Mouse (Mus musculus): ENCODE measurements around the gene Tpx2. TPM values are rescaled to one million over a fixed set of nuclear protein-coding genes. Genes with fewer than 3 reads are reported as not detected.
A peak's percentile ranks its signal among the peaks of the same experiment; 100 is the strongest.

The Tpx2 gene
- polyA plus RNA-seq, 1 experiment from 2014 or later = 57.7 TPM

DNA sequence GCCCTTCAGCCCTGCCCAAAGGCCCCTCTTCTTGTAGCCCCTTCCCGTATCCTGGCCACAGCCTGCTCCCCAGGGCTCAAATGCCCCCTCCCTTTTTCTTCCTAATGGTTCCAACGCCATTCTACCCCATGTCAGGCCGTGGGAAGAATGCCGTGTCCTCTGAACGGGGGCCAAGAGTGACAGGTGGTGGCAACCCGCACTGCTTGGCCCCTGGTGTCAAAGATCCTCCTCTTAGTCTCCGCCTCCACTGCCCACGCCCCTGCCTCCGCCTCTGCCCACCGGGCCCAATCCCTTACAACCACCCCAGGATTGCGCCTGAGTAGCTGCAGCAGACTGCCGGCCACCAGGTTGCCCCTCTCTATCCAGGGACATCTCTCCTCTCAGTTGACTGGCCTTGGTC is 63.3 kb downstream of the Tpx2 start, which contains the start of gene Mylk2:
Mylk2 (plus strand) TSS at position 322 of the 400 bp plus-strand sequence.
- Histone ChIP-seq H3K4me1 (ENCODE audit: control insufficient read depth, low read depth, low read length) (peaks cover 3% of the 10 kb centered on the region; the same call in 1 of the 2 replicates), H3K9ac (ENCODE audit: low read depth, low read length) (no peak within 1 kb of the TSS), H3K4me2 (ENCODE audit: low read depth, low read length) (no peak within 1 kb of the TSS), H3K27ac (ENCODE audit: low read length) (no peak within 1 kb of the TSS), H3K9me3 (replicated peaks; ENCODE audit: control insufficient read depth, low read length) (no peaks in the 10 kb centered on the region), H3K4me3 (ENCODE audit: low read depth, low read length) (no peak within 1 kb of the TSS), H3K36me3 (ENCODE audit: control insufficient read depth, insufficient read depth) (no peaks in the 10 kb centered on the region), H3K27me3 (ENCODE audit: control insufficient read depth, insufficient read depth, low read depth, low read length) (peaks cover 31% of the 10 kb centered on the region)
- 22% methylated on average over 12 of the region's 12 CpGs for WGBS (ENCODE audit: insufficient replicate concordance)
- no peak for ATAC-seq (ENCODE audit: low read depth)

DNA sequence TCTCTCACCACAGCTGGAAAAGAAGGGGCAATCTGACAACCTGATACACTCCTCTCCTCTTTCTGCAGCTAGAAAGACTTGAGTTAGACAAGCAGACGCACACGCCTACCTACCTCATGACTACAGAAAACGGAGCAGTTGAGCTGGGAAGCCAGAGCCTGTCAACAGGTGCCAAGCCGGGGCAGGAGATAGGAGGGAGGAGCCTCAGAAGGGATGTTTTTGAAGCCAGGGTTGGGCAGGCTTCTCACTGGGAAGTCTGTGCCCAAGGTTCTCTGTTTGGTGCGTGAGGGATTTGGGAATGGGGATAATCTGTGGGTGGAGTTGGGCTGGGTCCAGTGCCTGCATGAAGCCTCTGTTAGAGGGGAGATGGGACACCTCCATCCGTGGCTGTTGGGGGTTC is 63.7 kb downstream of the Tpx2 start:
- Histone ChIP-seq H3K4me2 (ENCODE audit: low read depth, low read length) (no peak overlapping the region), H3K4me3 (ENCODE audit: low read depth, low read length) (no peak overlapping the region), H3K9me3 (replicated peaks; ENCODE audit: control insufficient read depth, low read length) (no peaks in the 10 kb centered on the region), H3K27ac (ENCODE audit: low read length) (no peak overlapping the region), H3K36me3 (ENCODE audit: control insufficient read depth, insufficient read depth) (no peaks in the 10 kb centered on the region), H3K9ac (ENCODE audit: low read depth, low read length) (no peak overlapping the region), H3K4me1 (ENCODE audit: control insufficient read depth, low read depth, low read length) (peaks cover 3% of the 10 kb centered on the region; the same call in 1 of the 2 replicates), H3K27me3 (ENCODE audit: control insufficient read depth, insufficient read depth, low read depth, low read length) (peaks cover 31% of the 10 kb centered on the region)
- ATAC-seq (ENCODE audit: low read depth) = no peak
- 21% methylated on average over 6 of the region's 6 CpGs for WGBS (ENCODE audit: insufficient replicate concordance)

DNA sequence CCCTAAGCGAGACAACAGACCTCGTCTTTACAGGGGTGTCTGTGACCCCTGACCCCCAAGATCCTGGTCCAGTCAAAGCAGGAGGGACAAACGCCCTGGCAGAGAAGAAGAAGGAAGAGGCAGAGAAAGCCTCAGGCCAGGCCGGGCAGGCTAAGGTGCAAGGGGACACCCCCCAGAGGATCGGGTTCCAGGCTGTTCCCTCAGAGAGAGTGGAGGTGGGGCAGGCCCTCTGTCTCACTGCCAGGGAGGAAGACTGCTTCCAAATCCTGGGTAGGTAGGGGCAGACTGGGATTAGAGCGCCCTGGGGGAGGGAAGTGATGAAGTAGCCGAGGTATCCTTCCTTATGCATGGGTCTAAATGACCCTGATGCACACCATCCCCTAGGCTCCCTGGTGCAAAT is 65.7 kb downstream of the Tpx2 start:
- Histone ChIP-seq H3K9ac (ENCODE audit: low read depth, low read length) (no peak overlapping the region), H3K27me3 (ENCODE audit: control insufficient read depth, insufficient read depth, low read depth, low read length) (peaks cover 31% of the 10 kb centered on the region), H3K4me2 (ENCODE audit: low read depth, low read length) (no peak overlapping the region), H3K4me1 (ENCODE audit: control insufficient read depth, low read depth, low read length) (peaks cover 3% of the 10 kb centered on the region; the same call in 1 of the 2 replicates), H3K27ac (ENCODE audit: low read length) (no peak overlapping the region), H3K4me3 (ENCODE audit: low read depth, low read length) (no peak overlapping the region), H3K9me3 (replicated peaks; ENCODE audit: control insufficient read depth, low read length) (no peaks in the 10 kb centered on the region), H3K36me3 (ENCODE audit: control insufficient read depth, insufficient read depth) (no peaks in the 10 kb centered on the region)
- 31% methylated on average over 7 of the region's 7 CpGs for WGBS (ENCODE audit: insufficient replicate concordance)
- ATAC-seq (ENCODE audit: low read depth) = no peak

DNA sequence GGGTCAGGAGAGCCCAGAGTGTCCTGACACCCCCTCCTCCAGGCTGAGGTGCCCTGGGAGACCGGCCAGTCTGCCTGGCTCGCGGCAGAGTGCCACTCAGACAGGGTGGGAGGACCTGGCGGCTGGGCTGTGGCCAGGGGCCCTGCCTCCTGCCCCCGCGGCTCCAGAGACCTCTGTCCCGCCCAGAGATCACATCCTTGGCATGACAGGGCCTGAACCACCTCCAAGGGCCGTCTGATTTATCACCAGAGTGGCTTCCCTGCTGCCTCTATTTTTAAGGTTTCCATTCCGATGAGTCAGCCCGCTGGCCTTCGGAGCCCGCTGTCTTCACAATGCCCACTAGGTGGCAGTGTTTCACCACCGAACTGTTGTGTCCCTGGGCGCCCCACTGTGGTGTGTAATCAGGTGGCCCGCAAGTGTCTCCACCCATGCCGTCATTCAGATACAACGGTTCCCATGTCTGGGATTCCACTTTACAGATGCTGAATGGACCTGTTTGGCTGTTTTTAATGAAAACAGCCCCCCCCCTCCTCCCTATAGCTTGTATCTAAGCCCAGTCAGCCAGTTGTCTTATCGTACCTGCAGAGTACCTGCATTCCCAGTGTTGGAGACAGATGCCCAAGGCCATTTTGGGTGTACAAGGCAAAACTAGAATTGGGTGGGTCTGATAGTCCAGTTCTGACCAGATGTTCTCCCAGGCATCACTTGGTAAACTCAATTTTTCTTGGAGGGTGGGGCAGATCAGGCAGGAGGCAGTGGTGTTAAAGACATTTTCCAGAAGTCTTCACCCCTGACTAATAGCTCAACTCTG is 66.8 kb downstream of the Tpx2 start:
- H3K9me3 ChIP-seq (replicated peaks; ENCODE audit: control insufficient read depth, low read length) = no peaks in the 10 kb centered on the region
- H3K4me3 ChIP-seq (ENCODE audit: low read depth, low read length) = no peak overlapping the region
- ATAC-seq (ENCODE audit: low read depth) = peak; percentile 55; the same call in 1 of the 2 replicates
- peaks cover 3% of the 10 kb centered on the region; the same call in 1 of the 2 replicates for H3K4me1 ChIP-seq (ENCODE audit: control insufficient read depth, low read depth, low read length)
- no peak overlapping the region for H3K9ac ChIP-seq (ENCODE audit: low read depth, low read length)
- peaks cover 31% of the 10 kb centered on the region for H3K27me3 ChIP-seq (ENCODE audit: control insufficient read depth, insufficient read depth, low read depth, low read length)
- no peaks in the 10 kb centered on the region for H3K36me3 ChIP-seq (ENCODE audit: control insufficient read depth, insufficient read depth)
- no peak overlapping the region for H3K4me2 ChIP-seq (ENCODE audit: low read depth, low read length)
- H3K27ac ChIP-seq (ENCODE audit: low read length) = no peak overlapping the region
- WGBS (ENCODE audit: insufficient replicate concordance) = 2% methylated on average over 18 of the region's 18 CpGs

DNA sequence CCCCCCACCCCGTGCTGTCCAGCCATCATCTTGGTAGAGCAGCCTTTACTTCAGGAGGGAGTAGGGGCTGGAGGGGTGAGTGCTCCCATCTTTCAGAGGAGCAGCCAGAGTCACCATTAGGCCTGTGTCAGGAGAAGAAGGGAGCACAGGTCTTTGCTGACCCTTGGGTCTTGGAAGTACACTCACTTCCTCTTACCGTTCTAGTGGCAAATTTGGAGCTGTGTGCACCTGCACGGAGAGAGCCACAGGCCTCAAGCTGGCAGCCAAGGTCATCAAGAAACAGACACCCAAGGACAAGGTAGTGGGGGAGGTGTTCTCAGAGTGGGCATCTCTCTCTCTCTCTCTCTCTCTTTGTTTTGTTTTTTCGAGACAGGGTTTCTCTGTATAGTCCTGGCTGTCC is 67.7 kb downstream of the Tpx2 start:
- H3K27ac ChIP-seq (ENCODE audit: low read length) = no peak overlapping the region
- no peak overlapping the region for H3K4me2 ChIP-seq (ENCODE audit: low read depth, low read length)
- peaks cover 3% of the 10 kb centered on the region; the same call in 1 of the 2 replicates for H3K4me1 ChIP-seq (ENCODE audit: control insufficient read depth, low read depth, low read length)
- no peak overlapping the region for H3K9ac ChIP-seq (ENCODE audit: low read depth, low read length)
- no peaks in the 10 kb centered on the region for H3K36me3 ChIP-seq (ENCODE audit: control insufficient read depth, insufficient read depth)
- no peak for ATAC-seq (ENCODE audit: low read depth)
- WGBS (ENCODE audit: insufficient replicate concordance) = 33% methylated on average over 4 of the region's 4 CpGs
- no peak overlapping the region for H3K4me3 ChIP-seq (ENCODE audit: low read depth, low read length)
- H3K9me3 ChIP-seq (replicated peaks; ENCODE audit: control insufficient read depth, low read length) = no peaks in the 10 kb centered on the region
- H3K27me3 ChIP-seq (ENCODE audit: control insufficient read depth, insufficient read depth, low read depth, low read length) = peaks cover 29% of the 10 kb centered on the region

DNA sequence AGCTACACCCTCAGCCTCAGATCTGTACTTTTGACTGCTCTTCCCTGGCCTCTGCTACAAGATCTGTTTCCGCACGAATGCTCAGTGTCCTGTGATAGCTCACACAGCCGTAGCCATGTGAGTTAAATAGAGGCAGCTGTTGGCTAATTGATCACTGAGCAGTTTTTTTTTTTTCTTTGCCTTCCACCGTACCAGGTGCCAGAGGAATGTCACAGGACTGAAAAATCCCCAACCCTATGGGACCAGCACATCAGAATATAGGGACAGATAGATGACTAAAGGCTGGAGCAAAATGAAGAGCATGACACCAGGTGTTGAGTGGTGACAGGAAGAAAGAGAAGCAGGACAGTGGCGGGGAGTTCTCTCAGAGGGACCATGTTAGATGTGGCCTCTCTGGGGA is 68.3 kb downstream of the Tpx2 start:
- Histone ChIP-seq H3K9ac (ENCODE audit: low read depth, low read length) (no peak overlapping the region), H3K27me3 (ENCODE audit: control insufficient read depth, insufficient read depth, low read depth, low read length) (peaks cover 26% of the 10 kb centered on the region), H3K27ac (ENCODE audit: low read length) (no peak overlapping the region), H3K4me3 (ENCODE audit: low read depth, low read length) (no peak overlapping the region), H3K9me3 (replicated peaks; ENCODE audit: control insufficient read depth, low read length) (no peaks in the 10 kb centered on the region), H3K4me1 (ENCODE audit: control insufficient read depth, low read depth, low read length) (peaks cover 3% of the 10 kb centered on the region; the same call in 1 of the 2 replicates), H3K4me2 (ENCODE audit: low read depth, low read length) (no peak overlapping the region), H3K36me3 (ENCODE audit: control insufficient read depth, insufficient read depth) (no peaks in the 10 kb centered on the region)
- no peak for ATAC-seq (ENCODE audit: low read depth)
- WGBS (ENCODE audit: insufficient replicate concordance) = 53% methylated on average over 5 of the region's 5 CpGs

DNA sequence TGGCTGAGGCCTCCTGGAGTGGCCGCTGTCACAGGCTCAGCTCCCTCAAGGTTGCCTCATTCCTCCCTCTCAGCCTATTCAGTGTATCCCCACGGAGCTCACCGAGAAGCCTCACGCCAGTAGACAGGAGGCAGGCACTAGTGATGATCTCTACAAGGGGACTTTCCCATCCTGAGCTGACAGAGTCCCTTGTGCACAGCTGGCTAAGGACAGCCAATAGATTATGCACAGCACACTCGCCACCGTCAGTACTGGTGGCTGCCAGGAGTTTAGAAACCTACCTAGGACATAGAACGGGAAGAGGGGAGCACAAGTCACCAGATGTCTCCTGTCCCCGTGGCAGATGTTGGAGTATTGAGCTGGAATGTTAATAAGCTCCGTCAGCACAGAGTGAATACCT is 69.9 kb downstream of the Tpx2 start:
- no peaks in the 10 kb centered on the region for H3K36me3 ChIP-seq (ENCODE audit: control insufficient read depth, insufficient read depth)
- WGBS (ENCODE audit: insufficient replicate concordance) = 58% methylated on average over 9 of the region's 9 CpGs
- peaks cover 15% of the 10 kb centered on the region for H3K27me3 ChIP-seq (ENCODE audit: control insufficient read depth, insufficient read depth, low read depth, low read length)
- H3K9me3 ChIP-seq (replicated peaks; ENCODE audit: control insufficient read depth, low read length) = no peaks in the 10 kb centered on the region
- H3K4me2 ChIP-seq (ENCODE audit: low read depth, low read length) = no peak overlapping the region
- peaks cover 3% of the 10 kb centered on the region; the same call in 1 of the 2 replicates for H3K4me1 ChIP-seq (ENCODE audit: control insufficient read depth, low read depth, low read length)
- no peak for ATAC-seq (ENCODE audit: low read depth)
- H3K4me3 ChIP-seq (ENCODE audit: low read depth, low read length) = no peak overlapping the region
- no peak overlapping the region for H3K27ac ChIP-seq (ENCODE audit: low read length)
- no peak overlapping the region for H3K9ac ChIP-seq (ENCODE audit: low read depth, low read length)

DNA sequence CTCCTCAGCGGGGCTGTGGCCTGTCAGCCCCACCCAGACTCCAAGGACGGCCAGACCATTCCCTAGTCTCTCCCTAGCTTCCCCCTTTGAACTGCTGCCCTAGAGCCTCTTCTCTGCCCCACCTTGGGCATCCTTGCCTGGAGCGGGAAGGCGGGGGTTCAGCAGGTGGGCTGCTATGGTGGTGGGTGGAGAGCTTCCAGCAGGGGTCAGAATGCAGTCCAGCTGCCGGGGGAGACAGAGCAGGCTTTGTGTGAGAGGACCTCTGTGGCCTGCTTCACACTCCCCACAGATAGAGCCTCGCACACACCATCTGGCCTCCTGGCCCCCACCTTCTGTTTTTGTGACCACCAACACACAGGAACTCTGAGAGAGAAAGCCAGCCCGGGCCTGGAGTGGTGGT is 74.6 kb downstream of the Tpx2 start:
- no peaks in the 10 kb centered on the region for H3K9me3 ChIP-seq (replicated peaks; ENCODE audit: control insufficient read depth, low read length)
- no peaks in the 10 kb centered on the region for H3K27me3 ChIP-seq (ENCODE audit: control insufficient read depth, insufficient read depth, low read depth, low read length)
- no peak overlapping the region for H3K9ac ChIP-seq (ENCODE audit: low read depth, low read length)
- no peak overlapping the region for H3K4me3 ChIP-seq (ENCODE audit: low read depth, low read length)
- ATAC-seq (ENCODE audit: low read depth) = no peak
- WGBS (ENCODE audit: insufficient replicate concordance) = 40% methylated on average over 7 of the region's 7 CpGs
- H3K4me1 ChIP-seq (ENCODE audit: control insufficient read depth, low read depth, low read length) = no peaks in the 10 kb centered on the region
- no peak overlapping the region for H3K27ac ChIP-seq (ENCODE audit: low read length)
- no peaks in the 10 kb centered on the region for H3K36me3 ChIP-seq (ENCODE audit: control insufficient read depth, insufficient read depth)
- H3K4me2 ChIP-seq (ENCODE audit: low read depth, low read length) = no peak overlapping the region

DNA sequence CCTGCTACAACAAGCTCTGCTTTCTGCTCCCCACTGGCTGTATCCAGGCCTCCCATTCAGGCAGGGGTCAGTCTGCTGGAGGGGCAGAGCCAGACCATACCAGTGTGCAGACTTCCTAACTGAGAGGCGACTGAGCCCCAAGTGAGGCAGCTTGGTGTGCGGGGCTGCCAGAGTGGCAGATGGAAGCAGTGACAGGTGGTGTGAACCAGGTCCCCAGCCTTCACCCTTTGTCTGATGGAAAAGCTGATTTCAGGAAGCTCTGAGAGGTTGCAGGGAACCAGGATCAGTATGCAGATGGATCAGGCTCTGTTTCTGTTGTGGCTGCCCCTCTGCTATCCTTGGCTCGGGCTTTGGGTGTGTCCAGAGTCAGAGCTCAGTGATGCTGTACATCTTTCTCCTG is 75.9 kb downstream of the Tpx2 start:
- 72% methylated on average over 3 of the region's 3 CpGs for WGBS (ENCODE audit: insufficient replicate concordance)
- no peak overlapping the region for H3K4me2 ChIP-seq (ENCODE audit: low read depth, low read length)
- no peaks in the 10 kb centered on the region for H3K4me1 ChIP-seq (ENCODE audit: control insufficient read depth, low read depth, low read length)
- no peaks in the 10 kb centered on the region for H3K27me3 ChIP-seq (ENCODE audit: control insufficient read depth, insufficient read depth, low read depth, low read length)
- no peak overlapping the region for H3K27ac ChIP-seq (ENCODE audit: low read length)
- H3K9me3 ChIP-seq (replicated peaks; ENCODE audit: control insufficient read depth, low read length) = no peaks in the 10 kb centered on the region
- H3K36me3 ChIP-seq (ENCODE audit: control insufficient read depth, insufficient read depth) = no peaks in the 10 kb centered on the region
- H3K4me3 ChIP-seq (ENCODE audit: low read depth, low read length) = no peak overlapping the region
- no peak overlapping the region for H3K9ac ChIP-seq (ENCODE audit: low read depth, low read length)
- ATAC-seq (ENCODE audit: low read depth) = no peak
